Mouse (Mus musculus) megakaryocyte, embryonic 14.5 days (primary cell): ENCODE measurements around the gene Tlk1.

Experiments
- FLI1 ChIP-seq: IDR thresholded peaks from 2 replicates; pipeline ENCODE4 v1.6.1; 2012; ENCODE audit warnings: low read length, inconsistent platforms, mixed read lengths
- GATA1 ChIP-seq: IDR thresholded peaks from 3 replicates; pipeline ENCODE4 v1.6.1; 2012; ENCODE audit warnings: mixed read lengths, low read length, inconsistent platforms, borderline replicate concordance

DNA sequence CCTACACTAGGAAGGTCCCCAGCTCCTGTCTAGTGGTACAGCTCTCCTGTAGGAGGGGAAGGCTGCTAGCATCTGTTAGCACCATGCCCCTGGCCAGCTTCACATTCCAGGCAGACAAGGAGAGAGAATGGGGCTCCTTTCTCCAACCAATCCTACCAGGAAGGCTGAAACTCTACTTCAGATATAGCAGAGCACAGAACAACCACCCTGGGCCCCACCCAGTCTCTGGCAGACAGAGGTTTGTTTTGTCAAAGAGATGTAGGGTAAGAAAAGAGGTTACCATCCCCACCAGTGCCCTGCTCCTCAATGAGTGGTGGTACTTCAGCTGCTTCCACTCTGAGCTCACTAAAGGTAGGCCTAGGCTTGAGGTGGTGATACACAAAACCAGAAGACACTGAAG is 16.8 kb downstream of the Tlk1 start:
- no peak for TF ChIP-seq GATA1
- no peak for TF ChIP-seq FLI1
